Mouse (Mus musculus) liver, embryonic 15.5 days (tissue): ENCODE results near the gene Cdkn2aip. TPM values are rescaled to one million over a fixed set of nuclear protein-coding genes. Genes with fewer than 3 reads are reported as not detected.

Experiments
- ATAC-seq: fragments of 200-750 bp; cut with Nextera tagmentation; 2 replicates; pipeline ENCODE4 v1.8.0; 2017; ENCODE audit warnings: moderate number of reproducible peaks, mild to moderate bottlenecking, moderate library complexity; ENCODE audit not compliant: insufficient read depth
- H3K27ac ChIP-seq: fragments of 300-500 bp; sonication (generic); replicated peaks from 2 replicates; pipeline ENCODE4 v1.5.1; 2015; ENCODE audit warnings: mild to moderate bottlenecking, inconsistent platforms
- H3K27me3 ChIP-seq: fragments of 300-500 bp; sonication (generic); 2 replicates; pipeline ENCODE4 v1.6.1; 2015; ENCODE audit warnings: mild to moderate bottlenecking, inconsistent platforms
- H3K36me3 ChIP-seq: fragments of 300-500 bp; sonication (generic); replicated peaks from 2 replicates; pipeline ENCODE4 v1.6.1; 2015; ENCODE audit warnings: moderate library complexity, mild to moderate bottlenecking, inconsistent platforms
- H3K4me1 ChIP-seq: fragments of 300-500 bp; sonication (generic); replicated peaks from 2 replicates; pipeline ENCODE4 v1.6.1; 2015; ENCODE audit warnings: inconsistent platforms
- H3K4me2 ChIP-seq: fragments of 300-500 bp; sonication (generic); 2 replicates; pipeline ENCODE4 v1.6.1; 2015; ENCODE audit warnings: moderate library complexity, mild to moderate bottlenecking, inconsistent platforms
- H3K4me3 ChIP-seq: fragments of 300-500 bp; sonication (generic); replicated peaks from 2 replicates; pipeline ENCODE4 v1.5.1; 2015; ENCODE audit warnings: mild to moderate bottlenecking, inconsistent platforms
- H3K9ac ChIP-seq: fragments of 300-500 bp; sonication (generic); 2 replicates; pipeline ENCODE4 v1.6.1; 2015; ENCODE audit warnings: moderate library complexity, mild to moderate bottlenecking, inconsistent platforms
- H3K9me3 ChIP-seq: fragments of 300-500 bp; sonication (generic); replicated peaks from 2 replicates; pipeline ENCODE4 v1.6.1; 2016; ENCODE audit warnings: inconsistent platforms
- WGBS: fragments of 180-500 bp; shearing (Covaris S2); methylation state at CpG from one replicate; pipeline ENCODE4 v1.1.7; 2015; ENCODE audit warnings: mixed read lengths; ENCODE audit not compliant: insufficient replicate concordance; 5-methylcytosine and 5-hydroxymethylcytosine counted together
- polyA plus RNA-seq: library from polyadenylated mRNA; unstranded; fragments of >200 nt; fragmentation: Nextera tagmentation; extraction: Ambion mirVana; gene quantifications from 2 replicates; pipeline ENCODE4 v1.2.1, GENCODE M21; 2015

Cdkn2aip gene
- 12.8 and 13.4 TPM in 2 replicates for polyA plus RNA-seq

- peaks cover 19% of the 10 kb centered on the region for H3K4me1 ChIP-seq
- peaks cover 17% of the 10 kb centered on the region for H3K36me3 ChIP-seq
- peak within 1 kb of the TSS; percentile 76 for H3K4me3 ChIP-seq
- ATAC-seq, result peak; percentile 95
- peak within 1 kb of the TSS; percentile 83 for H3K4me2 ChIP-seq
- H3K27ac ChIP-seq, result peak within 1 kb of the TSS; percentile 96
- peak within 1 kb of the TSS; percentile 76 for H3K9ac ChIP-seq
- H3K9me3 ChIP-seq, result no peaks in the 10 kb centered on the region
- H3K27me3 ChIP-seq, result no peaks in the 10 kb centered on the region
- WGBS, result under 1% methylated on average over 111 of the region's 114 CpGs
These were observed at the start of gene Cdkn2aip for GRCm38 (mm10) chr8:47713761-47714745. Gene Cdkn2aip, minus strand, starts transcription at chr8:47713932.

- no peaks in the 10 kb centered on the region for H3K36me3 ChIP-seq
- 57% methylated on average over 9 of the region's 9 CpGs for WGBS
- no peaks in the 10 kb centered on the region for H3K27me3 ChIP-seq
- no peaks in the 10 kb centered on the region for H3K4me1 ChIP-seq
- H3K9me3 ChIP-seq, result no peaks in the 10 kb centered on the region
- no peak overlapping the region for H3K9ac ChIP-seq
- H3K27ac ChIP-seq, result no peak overlapping the region
- H3K4me3 ChIP-seq, result no peak overlapping the region
- no peak for ATAC-seq
- no peak overlapping the region for H3K4me2 ChIP-seq
These were observed 49.5 kb upstream of the Cdkn2aip start for GRCm38 (mm10) chr8:47763194-47763593.

- Histone ChIP-seq H3K4me3 (no peak overlapping the region), H3K4me1 (no peaks in the 10 kb centered on the region), H3K9ac (no peak overlapping the region), H3K9me3 (no peaks in the 10 kb centered on the region), H3K36me3 (no peaks in the 10 kb centered on the region), H3K4me2 (no peak overlapping the region), H3K27me3 (no peaks in the 10 kb centered on the region), H3K27ac (no peak overlapping the region)
- WGBS, result 66% methylated on average over 11 of the region's 11 CpGs
- no peak for ATAC-seq
These were observed 47.0 kb upstream of the Cdkn2aip start for GRCm38 (mm10) chr8:47760685-47761084.

GRCm38 (mm10) chr8:47760186-47760585, 46.5 kb upstream of the Cdkn2aip start:
- H3K9ac ChIP-seq, result no peak overlapping the region
- no peaks in the 10 kb centered on the region for H3K36me3 ChIP-seq
- no peaks in the 10 kb centered on the region for H3K9me3 ChIP-seq
- no peak overlapping the region for H3K27ac ChIP-seq
- no peaks in the 10 kb centered on the region for H3K27me3 ChIP-seq
- ATAC-seq, result no peak
- H3K4me1 ChIP-seq, result no peaks in the 10 kb centered on the region
- 57% methylated on average over 4 of the region's 4 CpGs for WGBS
- H3K4me2 ChIP-seq, result no peak overlapping the region
- no peak overlapping the region for H3K4me3 ChIP-seq

GRCm38 (mm10) chr8:47753121-47753520, 39.4 kb upstream of the Cdkn2aip start:
- Histone ChIP-seq H3K9ac (no peak overlapping the region), H3K4me2 (no peak overlapping the region), H3K36me3 (no peaks in the 10 kb centered on the region), H3K27me3 (no peaks in the 10 kb centered on the region), H3K9me3 (no peaks in the 10 kb centered on the region), H3K4me3 (no peak overlapping the region), H3K4me1 (no peaks in the 10 kb centered on the region), H3K27ac (no peak overlapping the region)
- WGBS, result 80% methylated on average over 3 of the region's 3 CpGs
- no peak for ATAC-seq

- Histone ChIP-seq H3K9ac (no peak overlapping the region), H3K4me3 (no peak overlapping the region), H3K4me2 (peak overlapping the region; percentile 15; the same call in 1 of the 2 replicates), H3K27me3 (no peaks in the 10 kb centered on the region), H3K27ac (no peak overlapping the region), H3K9me3 (no peaks in the 10 kb centered on the region), H3K4me1 (no peaks in the 10 kb centered on the region), H3K36me3 (no peaks in the 10 kb centered on the region)
- 41% methylated on average over 14 of the region's 14 CpGs for WGBS
- no peak for ATAC-seq
These were observed 36.4 kb upstream of the Cdkn2aip start for GRCm38 (mm10) chr8:47750096-47750495.

GRCm38 (mm10) chr8:47749491-47749890, 35.8 kb upstream of the Cdkn2aip start:
- Histone ChIP-seq H3K36me3 (no peaks in the 10 kb centered on the region), H3K4me1 (no peaks in the 10 kb centered on the region), H3K4me2 (no peak overlapping the region; the same call in 1 of the 2 replicates), H3K9ac (no peak overlapping the region), H3K27me3 (no peaks in the 10 kb centered on the region), H3K27ac (no peak overlapping the region), H3K9me3 (no peaks in the 10 kb centered on the region), H3K4me3 (no peak overlapping the region)
- WGBS, result 46% methylated on average over 8 of the region's 8 CpGs
- ATAC-seq, result no peak

- WGBS, result 68% methylated on average over 12 of the region's 12 CpGs
- no peaks in the 10 kb centered on the region for H3K36me3 ChIP-seq
These were observed 32.6 kb upstream of the Cdkn2aip start for GRCm38 (mm10) chr8:47746304-47746703.

GRCm38 (mm10) chr8:47745848-47746247, 32.1 kb upstream of the Cdkn2aip start:
- Histone ChIP-seq H3K9me3 (no peaks in the 10 kb centered on the region), H3K4me1 (no peaks in the 10 kb centered on the region), H3K36me3 (no peaks in the 10 kb centered on the region), H3K27me3 (no peaks in the 10 kb centered on the region), H3K27ac (no peak overlapping the region), H3K4me3 (no peak overlapping the region), H3K4me2 (no peak overlapping the region), H3K9ac (no peak overlapping the region)
- 46% methylated on average over 6 of the region's 6 CpGs for WGBS
- ATAC-seq, result no peak

More at GRCm38 (mm10) chr8:47746304-47746703, 32.6 kb upstream of the Cdkn2aip start:
- Histone ChIP-seq H3K9ac (no peak overlapping the region), H3K27ac (no peak overlapping the region), H3K4me1 (no peaks in the 10 kb centered on the region), H3K4me3 (no peak overlapping the region), H3K27me3 (no peaks in the 10 kb centered on the region), H3K9me3 (no peaks in the 10 kb centered on the region), H3K4me2 (no peak overlapping the region)
- ATAC-seq, result no peak

GRCm38 (mm10) chr8:47744803-47745202, 31.1 kb upstream of the Cdkn2aip start:
- WGBS, result 60% methylated on average over 9 of the region's 9 CpGs
- Histone ChIP-seq H3K4me1 (no peaks in the 10 kb centered on the region), H3K9ac (no peak overlapping the region), H3K27me3 (no peaks in the 10 kb centered on the region), H3K4me2 (no peak overlapping the region), H3K27ac (no peak overlapping the region), H3K4me3 (no peak overlapping the region), H3K36me3 (no peaks in the 10 kb centered on the region), H3K9me3 (no peaks in the 10 kb centered on the region)
- ATAC-seq, result no peak

GRCm38 (mm10) chr8:47743419-47743818, 29.7 kb upstream of the Cdkn2aip start:
- 6% methylated on average over 11 of the region's 11 CpGs for WGBS
- Histone ChIP-seq H3K4me2 (no peak overlapping the region), H3K4me1 (no peaks in the 10 kb centered on the region), H3K27me3 (no peaks in the 10 kb centered on the region), H3K9ac (no peak overlapping the region), H3K27ac (no peak overlapping the region), H3K9me3 (no peaks in the 10 kb centered on the region), H3K4me3 (no peak overlapping the region), H3K36me3 (no peaks in the 10 kb centered on the region)
- no peak for ATAC-seq
